Mouse (Mus musculus) lung, adult 2 months (tissue): ENCODE measurements around the gene Telo2.

ENCODE experiments used
- CTCF ChIP-seq: fragments of 200-500 bp; IDR thresholded peaks from 2 replicates; pipeline ENCODE4 v1.5.1; 2011; ENCODE audit warnings: mild to moderate bottlenecking, low read length, control low read depth; ENCODE audit not compliant: insufficient read depth
- POLR2A ChIP-seq: fragments of 200-500 bp; IDR thresholded peaks from 2 replicates; pipeline ENCODE4 v1.6.1; 2011; ENCODE audit warnings: low read depth, mild to moderate bottlenecking, control low read depth, low read length, borderline replicate concordance; ENCODE audit errors: extremely low read depth

DNA sequence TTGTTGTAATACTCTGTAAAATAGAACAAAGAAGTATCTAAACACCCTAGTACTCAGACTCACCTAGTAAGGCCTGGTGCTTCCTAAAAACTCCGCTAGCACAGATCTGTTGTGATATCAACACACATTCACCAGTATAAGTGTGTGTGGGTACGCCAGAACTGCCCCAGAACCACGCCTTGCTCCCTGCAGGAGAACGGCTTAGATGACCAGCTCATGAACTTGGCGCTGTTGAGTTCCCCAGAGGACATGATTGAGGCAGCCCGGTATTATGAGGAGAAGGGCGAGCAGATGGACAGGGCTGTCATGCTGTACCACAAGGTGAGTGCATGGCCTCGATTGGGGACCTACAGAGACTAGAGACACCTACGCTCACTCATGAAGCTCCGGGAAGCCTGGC is 25.3 kb downstream of the Telo2 start:
- TF ChIP-seq CTCF (no peak), POLR2A (no peak)
